Mouse (Mus musculus): ENCODE data around the gene Akt1s1. TPM values are rescaled to one million over a fixed set of nuclear protein-coding genes. Genes with fewer than 3 reads are reported as not detected.
A peak's percentile ranks its signal among the peaks of the same experiment; 100 is the strongest.

The Akt1s1 gene
- polyA plus RNA-seq, 1 experiment from 2014 or later = 104 TPM

- H3K4me2 ChIP-seq (ENCODE audit: low read depth, low read length) = peak overlapping the region; percentile 77
- H3K9me3 ChIP-seq (replicated peaks; ENCODE audit: control insufficient read depth, low read length) = no peaks in the 10 kb centered on the region
- H3K27me3 ChIP-seq (ENCODE audit: control insufficient read depth, insufficient read depth, low read length) = no peaks in the 10 kb centered on the region
- H3K4me3 ChIP-seq (ENCODE audit: low read length) = peak overlapping the region; percentile 80
- H3K27ac ChIP-seq (ENCODE audit: low read length) = peak overlapping the region; percentile 96
- no peak for ATAC-seq (replicated peaks; ENCODE audit: extremely low read depth, insufficient read depth, low FRiP score)
- WGBS = 30% methylated on average over 14 of the region's 14 CpGs
- H3K9ac ChIP-seq (ENCODE audit: low read length) = peak overlapping the region; percentile 60
- H3K4me1 ChIP-seq (ENCODE audit: control insufficient read depth, insufficient read depth, low read length) = peaks cover 34% of the 10 kb centered on the region
- peaks cover 9% of the 10 kb centered on the region for H3K36me3 ChIP-seq (ENCODE audit: control insufficient read depth, insufficient read depth)
These were observed 33.7 kb upstream of the Akt1s1 start for GRCm38 (mm10) chr7:44814952-44815553.

- Histone ChIP-seq H3K27ac (ENCODE audit: low read length) (peak within 1 kb of the TSS; percentile 96), H3K9me3 (replicated peaks; ENCODE audit: control insufficient read depth, low read length) (no peaks in the 10 kb centered on the region), H3K4me1 (ENCODE audit: control insufficient read depth, insufficient read depth, low read length) (peaks cover 43% of the 10 kb centered on the region), H3K4me3 (ENCODE audit: low read length) (peak within 1 kb of the TSS; percentile 80), H3K4me2 (ENCODE audit: low read depth, low read length) (peak within 1 kb of the TSS; percentile 79), H3K27me3 (ENCODE audit: control insufficient read depth, insufficient read depth, low read length) (no peaks in the 10 kb centered on the region), H3K9ac (ENCODE audit: low read length) (peak within 1 kb of the TSS; percentile 96), H3K36me3 (ENCODE audit: control insufficient read depth, insufficient read depth) (peaks cover 9% of the 10 kb centered on the region)
- peak; percentile 90 for ATAC-seq (replicated peaks; ENCODE audit: extremely low read depth, insufficient read depth, low FRiP score)
- under 1% methylated on average over 61 of the region's 62 CpGs for WGBS
These were observed 32.9 kb upstream of the Akt1s1 start, which contains the start of the genes Nup62 and Il4i1 for GRCm38 (mm10) chr7:44815721-44816469. TSS of gene Nup62 (plus strand) at chr7:44816088. TSS of gene Il4i1 (plus strand) at chr7:44816387.

DNA sequence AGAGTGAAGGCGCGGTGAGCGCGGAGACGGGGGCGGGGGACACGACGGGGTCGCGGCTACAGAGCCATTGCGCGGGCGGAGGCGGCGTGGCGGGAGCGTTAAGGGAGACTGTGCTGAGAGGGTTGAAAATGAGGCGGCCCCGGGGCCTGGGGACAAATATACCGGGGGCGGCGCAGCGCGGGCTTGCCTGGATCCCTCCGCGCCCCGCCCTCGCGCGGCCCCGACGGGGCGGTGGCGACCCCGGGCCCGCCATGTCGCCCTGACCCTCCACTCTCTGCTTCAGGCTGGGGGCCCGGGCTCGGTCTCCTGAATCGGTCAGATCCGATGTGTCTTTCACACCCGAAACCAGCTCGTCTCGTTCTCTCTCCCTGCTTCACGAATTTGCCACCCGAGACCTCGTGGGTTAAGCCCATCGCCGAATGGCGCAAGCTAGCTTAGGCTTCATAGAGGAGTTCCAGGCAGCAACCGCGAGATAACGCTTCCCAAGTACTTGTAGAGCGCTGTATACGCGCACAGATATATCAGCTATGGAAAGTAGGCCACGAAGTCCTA, 32.2 kb upstream of the Akt1s1 start, which contains the start of gene Atf5:
Gene Atf5 (minus strand): TSS at position 189 of the 552 bp plus-strand sequence.
- Histone ChIP-seq H3K27ac (ENCODE audit: low read length) (peak within 1 kb of the TSS; percentile 96), H3K9ac (ENCODE audit: low read length) (peak within 1 kb of the TSS; percentile 96), H3K27me3 (ENCODE audit: control insufficient read depth, insufficient read depth, low read length) (no peaks in the 10 kb centered on the region), H3K4me3 (ENCODE audit: low read length) (peak within 1 kb of the TSS; percentile 80), H3K36me3 (ENCODE audit: control insufficient read depth, insufficient read depth) (peaks cover 6% of the 10 kb centered on the region), H3K4me1 (ENCODE audit: control insufficient read depth, insufficient read depth, low read length) (peaks cover 47% of the 10 kb centered on the region), H3K9me3 (replicated peaks; ENCODE audit: control insufficient read depth, low read length) (no peaks in the 10 kb centered on the region), H3K4me2 (ENCODE audit: low read depth, low read length) (peak within 1 kb of the TSS; percentile 79)
- ATAC-seq (replicated peaks; ENCODE audit: extremely low read depth, insufficient read depth, low FRiP score) = peak; percentile 28
- WGBS = under 1% methylated on average over 55 of the region's 57 CpGs

DNA sequence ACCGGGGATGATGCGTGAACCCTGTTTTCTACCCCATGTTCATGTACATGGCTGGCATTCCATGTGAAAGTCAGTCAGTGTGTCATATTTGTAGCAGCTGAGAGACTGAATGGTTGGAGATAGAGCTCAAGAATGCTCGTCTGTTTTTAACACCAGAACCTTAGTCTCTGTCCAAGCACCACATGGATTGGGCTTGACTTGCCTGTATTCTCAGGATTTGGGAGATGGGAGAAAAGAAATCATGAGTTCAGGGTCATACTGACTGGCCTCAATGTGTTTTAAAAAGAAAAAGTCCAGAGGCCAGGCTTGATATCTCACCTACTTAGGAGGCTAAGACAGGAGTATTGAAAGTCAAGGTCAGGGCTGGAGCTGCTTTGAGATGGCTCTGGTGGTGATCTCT, 31.4 kb upstream of the Akt1s1 start:
- H3K9me3 ChIP-seq (replicated peaks; ENCODE audit: control insufficient read depth, low read length) = no peaks in the 10 kb centered on the region
- H3K4me3 ChIP-seq (ENCODE audit: low read length) = peak overlapping the region; percentile 80
- H3K9ac ChIP-seq (ENCODE audit: low read length) = peak overlapping the region; percentile 96
- H3K4me1 ChIP-seq (ENCODE audit: control insufficient read depth, insufficient read depth, low read length) = peaks cover 47% of the 10 kb centered on the region
- peak overlapping the region; percentile 79 for H3K4me2 ChIP-seq (ENCODE audit: low read depth, low read length)
- WGBS = 11% methylated on average over 3 of the region's 3 CpGs
- ATAC-seq (replicated peaks; ENCODE audit: extremely low read depth, insufficient read depth, low FRiP score) = no peak
- H3K27ac ChIP-seq (ENCODE audit: low read length) = peak overlapping the region; percentile 96
- H3K36me3 ChIP-seq (ENCODE audit: control insufficient read depth, insufficient read depth) = peaks cover 6% of the 10 kb centered on the region
- no peaks in the 10 kb centered on the region for H3K27me3 ChIP-seq (ENCODE audit: control insufficient read depth, insufficient read depth, low read length)

DNA sequence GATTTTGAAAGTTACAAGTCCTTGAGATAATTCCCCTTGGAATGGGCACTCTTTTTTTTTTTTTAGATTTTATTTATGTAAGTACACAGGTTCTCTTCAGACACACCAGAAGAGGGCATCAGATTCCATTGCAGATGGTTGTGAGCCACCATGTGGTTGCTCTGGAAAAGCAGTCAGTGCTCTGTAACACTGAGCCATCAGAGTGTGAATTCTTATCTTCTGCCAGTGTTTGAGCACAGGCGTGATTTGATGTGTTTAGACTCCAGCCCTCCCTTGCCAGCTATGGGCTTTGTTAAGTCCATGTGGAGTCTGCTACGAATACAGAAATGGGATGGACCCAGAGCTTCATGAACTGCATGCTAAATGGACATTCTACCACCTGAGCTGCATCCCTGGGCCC, 30.6 kb upstream of the Akt1s1 start:
- Histone ChIP-seq H3K9me3 (replicated peaks; ENCODE audit: control insufficient read depth, low read length) (no peaks in the 10 kb centered on the region), H3K4me3 (ENCODE audit: low read length) (peak overlapping the region; percentile 80), H3K36me3 (ENCODE audit: control insufficient read depth, insufficient read depth) (peaks cover 6% of the 10 kb centered on the region), H3K4me2 (ENCODE audit: low read depth, low read length) (peak overlapping the region; percentile 79), H3K27me3 (ENCODE audit: control insufficient read depth, insufficient read depth, low read length) (no peaks in the 10 kb centered on the region), H3K9ac (ENCODE audit: low read length) (peak overlapping the region; percentile 96), H3K27ac (ENCODE audit: low read length) (peak overlapping the region; percentile 96), H3K4me1 (ENCODE audit: control insufficient read depth, insufficient read depth, low read length) (peaks cover 53% of the 10 kb centered on the region)
- 19% methylated on average over 2 of the region's 2 CpGs for WGBS
- ATAC-seq (replicated peaks; ENCODE audit: extremely low read depth, insufficient read depth, low FRiP score) = no peak

DNA sequence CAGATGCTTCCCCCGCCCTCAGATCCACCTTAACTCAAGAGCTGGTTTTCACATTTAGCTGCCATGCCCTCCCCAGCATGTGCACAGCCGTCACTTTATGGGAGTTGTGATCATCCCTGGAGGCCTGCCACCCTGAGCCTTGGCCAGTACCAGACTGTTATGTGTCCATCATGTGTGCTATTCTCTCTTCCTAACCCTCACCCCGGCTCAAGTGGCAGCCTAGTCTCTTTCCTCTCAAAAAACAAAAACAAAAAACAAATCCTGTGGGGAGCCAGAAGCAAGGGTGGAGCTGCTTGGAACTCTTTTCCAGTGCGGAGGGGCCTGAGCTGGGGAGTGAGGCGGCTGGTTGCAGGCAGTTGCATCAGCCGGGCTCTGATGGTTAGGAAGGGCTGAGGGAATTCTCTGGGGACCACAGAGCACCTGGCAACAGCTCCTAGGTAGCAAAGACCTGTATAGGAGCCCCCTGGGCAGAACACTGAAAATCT, 30.0 kb upstream of the Akt1s1 start:
- Histone ChIP-seq H3K36me3 (ENCODE audit: control insufficient read depth, insufficient read depth) (peaks cover 4% of the 10 kb centered on the region), H3K4me1 (ENCODE audit: control insufficient read depth, insufficient read depth, low read length) (peaks cover 59% of the 10 kb centered on the region), H3K9ac (ENCODE audit: low read length) (peak overlapping the region; percentile 60), H3K9me3 (replicated peaks; ENCODE audit: control insufficient read depth, low read length) (no peaks in the 10 kb centered on the region), H3K4me3 (ENCODE audit: low read length) (peak overlapping the region; percentile 80), H3K4me2 (ENCODE audit: low read depth, low read length) (peak overlapping the region; percentile 79), H3K27me3 (ENCODE audit: control insufficient read depth, insufficient read depth, low read length) (no peaks in the 10 kb centered on the region), H3K27ac (ENCODE audit: low read length) (peak overlapping the region; percentile 49; the same call in 1 of the 2 replicates)
- WGBS = 39% methylated on average over 6 of the region's 6 CpGs
- no peak for ATAC-seq (replicated peaks; ENCODE audit: extremely low read depth, insufficient read depth, low FRiP score)

DNA sequence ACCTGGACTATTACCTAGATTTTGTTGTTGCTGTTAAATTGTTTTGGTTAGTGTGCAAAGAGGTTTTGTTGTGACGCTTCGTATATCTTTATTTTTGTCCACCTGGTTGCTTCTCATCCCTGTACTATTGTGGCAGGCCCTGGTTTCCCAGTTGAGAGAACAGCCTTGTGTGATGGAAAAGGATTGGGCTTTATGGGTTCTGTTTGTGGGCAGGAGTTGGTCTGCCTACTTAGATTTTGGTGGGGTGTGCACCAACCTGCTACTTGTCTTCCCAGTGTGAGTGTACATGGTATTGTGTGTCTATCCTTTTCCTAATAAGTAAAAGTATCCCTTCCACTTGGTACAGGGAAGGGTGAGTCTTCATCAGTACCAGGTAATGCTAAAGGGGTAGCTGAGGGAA, 29.4 kb upstream of the Akt1s1 start:
- no peak for ATAC-seq (replicated peaks; ENCODE audit: extremely low read depth, insufficient read depth, low FRiP score)
- Histone ChIP-seq H3K4me3 (ENCODE audit: low read length) (peak overlapping the region; percentile 80; the same call in 1 of the 2 replicates), H3K27ac (ENCODE audit: low read length) (no peak overlapping the region; the same call in 1 of the 2 replicates), H3K27me3 (ENCODE audit: control insufficient read depth, insufficient read depth, low read length) (no peaks in the 10 kb centered on the region), H3K9ac (ENCODE audit: low read length) (peak overlapping the region; percentile 60), H3K36me3 (ENCODE audit: control insufficient read depth, insufficient read depth) (no peaks in the 10 kb centered on the region), H3K4me2 (ENCODE audit: low read depth, low read length) (peak overlapping the region; percentile 79), H3K4me1 (ENCODE audit: control insufficient read depth, insufficient read depth, low read length) (peaks cover 62% of the 10 kb centered on the region), H3K9me3 (replicated peaks; ENCODE audit: control insufficient read depth, low read length) (no peaks in the 10 kb centered on the region)
- 91% methylated on average over 2 of the region's 2 CpGs for WGBS

DNA sequence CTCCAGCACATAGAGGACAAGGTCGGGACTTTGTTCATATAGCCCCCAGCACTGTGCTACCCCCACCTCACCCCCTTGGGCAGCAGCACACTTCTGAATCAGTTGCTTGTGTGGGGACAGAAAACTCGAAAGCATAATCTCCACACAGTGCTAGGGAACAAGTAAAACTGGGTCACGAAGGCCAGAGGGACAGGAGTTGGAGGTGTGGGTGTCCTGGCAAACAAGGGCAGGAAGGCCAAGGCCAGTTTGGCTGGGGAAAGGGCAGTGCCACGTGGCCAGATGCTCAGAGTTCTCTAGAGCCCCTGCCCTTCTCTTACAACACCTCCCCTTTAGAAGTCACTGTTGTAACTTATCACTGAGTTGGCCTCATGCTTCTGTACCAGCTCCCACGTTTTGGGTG, 28.9 kb upstream of the Akt1s1 start:
- Histone ChIP-seq H3K36me3 (ENCODE audit: control insufficient read depth, insufficient read depth) (no peaks in the 10 kb centered on the region), H3K9ac (ENCODE audit: low read length) (peak overlapping the region; percentile 12), H3K4me1 (ENCODE audit: control insufficient read depth, insufficient read depth, low read length) (peaks cover 64% of the 10 kb centered on the region), H3K4me3 (ENCODE audit: low read length) (no peak overlapping the region), H3K9me3 (replicated peaks; ENCODE audit: control insufficient read depth, low read length) (no peaks in the 10 kb centered on the region), H3K27me3 (ENCODE audit: control insufficient read depth, insufficient read depth, low read length) (no peaks in the 10 kb centered on the region), H3K27ac (ENCODE audit: low read length) (no peak overlapping the region), H3K4me2 (ENCODE audit: low read depth, low read length) (peak overlapping the region; percentile 79; the same call in 1 of the 2 replicates)
- no peak for ATAC-seq (replicated peaks; ENCODE audit: extremely low read depth, insufficient read depth, low FRiP score)
- WGBS = 45% methylated on average over 5 of the region's 5 CpGs

All from heart, embryonic 16.5 days (tissue).